Mouse (Mus musculus) ES-CJ7 (cell line): Measurements from ENCODE around the gene Tubb5.

ENCODE experiments used
- DNase-seq: peaks from one replicate; pipeline ENCODE4 v3.0.0; 2011; ENCODE audit warnings: low read depth, low spot score

The Tubb5 gene

DNA sequence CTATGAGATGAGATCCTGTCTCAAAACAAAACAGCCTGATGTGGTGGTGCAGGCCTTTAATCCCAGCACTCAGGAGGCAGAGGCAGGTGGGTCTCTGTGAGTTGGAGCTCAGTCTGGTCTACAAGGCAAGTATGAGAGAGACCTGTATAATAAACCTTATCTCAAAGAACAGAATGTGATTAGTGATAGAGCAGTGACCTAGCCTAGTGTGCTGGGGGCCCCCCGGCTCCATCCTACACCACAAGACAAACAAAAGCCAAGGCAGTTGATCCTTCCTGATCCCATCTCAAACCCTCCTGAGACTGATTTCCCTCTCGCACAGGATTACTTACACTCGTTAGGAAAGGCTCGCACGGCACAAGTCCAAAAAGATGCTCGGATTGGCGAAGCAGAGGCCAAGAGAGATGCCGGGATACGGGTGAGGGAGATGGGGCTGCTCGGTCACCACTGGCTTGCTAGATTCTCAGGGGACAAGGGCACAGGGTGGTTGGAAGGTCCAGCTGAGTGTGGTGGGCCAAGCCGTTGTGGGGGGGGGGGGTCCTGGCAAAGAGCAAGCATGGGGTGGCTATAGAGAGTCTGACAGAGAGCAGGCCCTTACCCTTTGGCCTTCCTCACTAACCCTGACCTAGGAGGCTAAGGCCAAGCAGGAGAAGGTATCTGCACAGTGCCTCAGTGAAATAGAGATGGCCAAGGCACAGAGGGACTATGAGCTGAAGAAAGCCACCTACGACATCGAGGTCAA, 12.8 kb downstream of the Tubb5 start:
- DNase-seq = no peak

- DNase-seq = peak; percentile 42
Measured at GRCm38 (mm10) chr17:35824402-35824801, 13.7 kb downstream of the Tubb5 start.

- peak; percentile 90 for DNase-seq
Measured at GRCm38 (mm10) chr17:35822964-35823937, 14.9 kb downstream of the Tubb5 start, which contains the start of gene Flot1. Flot1 (plus strand) TSS chr17:35823230.

GRCm38 (mm10) chr17:35822564-35822963, 15.5 kb downstream of the Tubb5 start:
- DNase-seq = no peak

- DNase-seq = peak; percentile 86
Measured at GRCm38 (mm10) chr17:35821439-35822430, 16.4 kb downstream of the Tubb5 start, which contains the start of gene Ier3. Ier3 (plus strand) TSS chr17:35821684.

DNA sequence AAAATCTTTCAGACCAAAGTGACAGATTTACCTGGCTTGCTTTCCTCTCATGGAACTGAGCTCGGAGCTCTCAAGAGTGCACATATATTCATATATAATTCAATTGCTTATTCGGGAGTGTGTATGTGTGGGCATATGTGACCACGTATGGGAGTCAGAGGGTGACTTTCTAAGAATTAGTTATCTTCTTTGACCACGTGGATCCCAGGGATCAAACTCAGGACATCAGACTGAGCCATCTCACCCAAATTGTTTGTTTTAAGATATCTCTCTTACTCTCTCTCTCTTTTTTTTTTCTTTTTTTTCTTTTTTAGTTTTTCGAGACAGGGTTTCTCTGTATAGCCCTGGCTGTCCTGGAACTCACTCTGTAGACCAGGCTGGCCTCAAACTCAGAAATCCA, 18.0 kb downstream of the Tubb5 start:
- no peak for DNase-seq

- no peak for DNase-seq
Measured at GRCm38 (mm10) chr17:35817226-35817625, 20.9 kb downstream of the Tubb5 start.

DNA sequence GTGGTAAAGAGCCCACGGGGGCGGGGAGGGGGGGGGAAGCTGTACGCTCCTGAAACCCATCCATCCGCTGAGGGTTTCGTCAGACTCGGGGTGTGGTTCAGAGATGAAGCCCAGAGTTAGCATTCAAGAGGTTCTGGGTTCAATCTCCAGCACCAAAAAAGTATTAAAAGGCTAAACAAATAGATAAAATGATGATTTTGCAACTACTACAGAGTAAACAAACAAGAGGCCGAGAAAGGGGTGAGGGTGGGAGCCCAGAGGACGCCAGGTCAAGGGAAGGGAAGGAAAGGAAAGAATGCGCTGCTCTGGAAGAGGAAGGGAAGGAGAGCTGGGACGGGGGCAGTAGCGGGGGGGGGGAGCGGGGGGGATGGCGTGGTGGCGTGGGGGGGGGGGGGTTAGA, 21.4 kb downstream of the Tubb5 start:
- DNase-seq = no peak

- DNase-seq = no peak
Measured at GRCm38 (mm10) chr17:35815836-35816235, 22.3 kb downstream of the Tubb5 start.

- DNase-seq = no peak
Measured at GRCm38 (mm10) chr17:35814678-35815077, 23.4 kb downstream of the Tubb5 start.

DNA sequence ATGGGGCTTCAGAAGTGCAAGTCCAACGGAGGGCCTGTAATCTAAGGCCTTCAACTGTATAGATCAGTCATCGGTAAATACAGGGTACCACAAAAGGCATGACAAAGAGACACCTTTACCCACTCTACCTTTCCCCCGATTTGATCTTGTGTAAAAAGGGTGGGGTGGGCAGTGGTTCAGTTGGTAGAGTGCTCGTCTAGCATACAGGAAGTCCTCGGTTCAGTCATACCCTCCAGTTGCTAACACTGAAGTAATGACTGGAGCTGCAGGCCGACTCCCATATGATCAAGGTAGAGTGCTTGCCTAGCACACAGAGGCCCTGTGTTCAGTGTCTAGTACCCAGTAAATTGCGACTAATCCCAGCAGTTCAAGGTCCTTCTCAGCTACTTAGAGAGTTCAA, 24.5 kb downstream of the Tubb5 start:
- no peak for DNase-seq

GRCm38 (mm10) chr17:35813245-35813647, 24.9 kb downstream of the Tubb5 start:
- no peak for DNase-seq

DNA sequence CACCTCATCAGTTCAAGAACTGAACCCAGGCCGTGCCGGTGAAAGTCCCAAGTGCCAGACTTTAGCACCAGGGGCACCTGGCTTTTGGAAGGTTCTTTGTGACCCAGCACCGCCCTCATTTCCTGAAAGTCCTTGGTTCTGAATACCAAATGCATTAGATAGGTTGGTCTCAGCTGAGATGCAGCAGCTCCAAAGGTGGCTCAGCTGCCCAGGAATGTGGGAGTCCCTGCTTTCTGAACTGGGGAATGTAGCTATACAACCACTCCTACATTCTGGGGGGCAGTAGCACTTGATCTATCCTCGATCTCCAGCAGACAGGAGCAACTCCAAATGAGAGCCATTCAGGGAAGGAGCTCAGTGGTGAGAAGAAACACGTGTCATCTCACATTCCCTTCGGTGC, 25.4 kb downstream of the Tubb5 start:
- DNase-seq = no peak

DNA sequence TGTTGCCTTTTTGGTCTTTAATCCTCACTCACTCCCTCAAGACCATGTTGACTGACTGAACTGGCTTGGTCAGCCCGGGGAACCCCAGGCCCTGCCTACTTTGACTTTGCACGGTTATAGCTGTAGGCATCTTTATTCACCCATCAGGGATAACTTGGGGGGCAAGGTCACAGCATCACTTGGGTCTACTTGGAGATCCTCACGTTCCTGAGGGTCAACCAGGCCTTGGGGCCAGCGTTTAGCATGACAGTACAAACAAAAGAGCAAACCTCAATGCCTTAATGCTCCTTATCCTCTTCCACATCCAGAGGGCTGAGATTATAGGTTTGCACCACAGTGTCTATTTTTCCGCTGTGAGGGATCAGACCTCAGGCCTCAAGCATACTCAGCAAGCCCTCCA, 25.8 kb downstream of the Tubb5 start:
- peak; percentile 46 for DNase-seq

DNA sequence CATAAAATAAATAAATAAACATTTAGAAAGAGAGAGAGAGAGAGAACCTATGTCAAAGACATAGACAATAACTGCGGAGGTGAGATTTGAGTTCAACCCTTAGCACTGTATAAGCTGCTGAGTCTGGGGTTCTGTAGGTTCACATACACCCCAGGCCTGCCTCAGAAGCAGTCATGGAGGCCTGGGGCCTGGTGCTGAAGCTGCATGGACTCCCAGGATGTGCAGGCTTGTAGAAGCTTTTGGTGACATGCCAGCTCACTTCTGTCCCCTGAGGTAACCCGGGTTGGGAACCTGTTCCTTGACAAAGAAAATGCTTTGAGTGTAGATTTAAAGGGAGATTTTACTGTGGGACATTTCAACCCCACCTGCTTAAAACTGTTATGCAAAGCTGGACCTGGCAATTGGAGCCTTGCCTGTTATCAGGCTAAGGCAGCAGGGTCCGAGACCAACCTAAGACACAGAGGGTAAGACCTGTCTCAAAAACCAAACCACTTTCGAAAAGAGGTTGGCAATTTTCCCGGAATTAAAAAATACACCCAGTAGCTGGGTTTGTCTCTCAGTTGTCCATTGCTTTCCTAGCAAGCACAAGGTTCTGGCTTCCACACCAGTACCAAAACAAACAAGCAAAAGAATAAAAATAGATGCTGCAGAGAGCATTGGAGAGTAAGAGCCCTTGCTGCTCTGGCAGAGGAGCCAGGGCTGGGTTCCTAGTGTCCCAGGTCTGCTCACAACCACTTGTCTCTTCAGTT, 27.0 kb downstream of the Tubb5 start:
- DNase-seq = no peak

- no peak for DNase-seq
Measured at GRCm38 (mm10) chr17:35809395-35809794, 28.7 kb downstream of the Tubb5 start.

DNA sequence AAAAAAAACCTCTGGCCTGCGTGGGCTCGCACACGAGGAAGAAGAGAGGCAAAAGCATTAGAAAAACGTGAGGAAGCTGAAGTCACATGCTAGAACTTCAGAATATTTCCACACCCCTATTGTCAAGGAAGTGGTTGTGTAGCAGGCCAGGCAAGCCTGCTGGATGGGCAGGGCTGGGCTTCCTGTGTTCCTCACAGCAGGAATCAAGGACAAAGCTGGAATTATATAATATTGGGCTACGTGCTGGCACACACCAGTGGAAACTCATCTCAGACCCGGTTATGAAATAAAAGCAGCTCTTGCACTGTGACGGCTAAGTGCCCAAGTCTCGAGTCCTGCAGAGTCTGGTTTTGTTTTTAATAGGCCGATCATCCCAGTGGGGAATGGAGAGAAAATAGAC, 30.0 kb downstream of the Tubb5 start:
- no peak for DNase-seq

DNA sequence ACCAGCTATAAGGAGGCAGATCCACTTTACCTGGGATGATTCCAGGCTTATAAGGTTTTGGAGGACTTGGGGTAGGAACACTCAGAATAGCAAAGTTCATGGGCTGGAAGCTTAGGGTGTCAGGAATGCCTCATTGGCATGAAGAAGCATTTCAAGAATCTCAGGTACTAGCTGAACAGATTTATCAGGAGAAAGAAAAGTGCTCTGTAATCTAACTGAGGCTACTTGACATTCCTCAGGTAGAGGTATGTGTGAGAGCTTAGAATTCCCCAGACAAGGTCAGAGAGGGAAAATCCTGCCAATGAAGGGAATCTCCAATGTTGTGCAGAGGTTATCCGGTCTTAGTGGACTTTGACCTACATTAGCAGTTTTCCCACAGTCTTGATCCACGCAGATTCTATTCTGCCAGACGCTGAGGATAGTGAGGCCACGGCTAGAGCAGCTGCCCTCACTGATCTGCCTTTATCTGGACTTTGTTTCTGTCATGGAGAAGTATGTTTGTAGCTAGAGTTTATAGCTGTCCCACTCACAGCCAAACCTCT, 34.2 kb downstream of the Tubb5 start:
- no peak for DNase-seq

- no peak for DNase-seq
Measured at GRCm38 (mm10) chr17:35803020-35803419, 35.1 kb downstream of the Tubb5 start.

DNA sequence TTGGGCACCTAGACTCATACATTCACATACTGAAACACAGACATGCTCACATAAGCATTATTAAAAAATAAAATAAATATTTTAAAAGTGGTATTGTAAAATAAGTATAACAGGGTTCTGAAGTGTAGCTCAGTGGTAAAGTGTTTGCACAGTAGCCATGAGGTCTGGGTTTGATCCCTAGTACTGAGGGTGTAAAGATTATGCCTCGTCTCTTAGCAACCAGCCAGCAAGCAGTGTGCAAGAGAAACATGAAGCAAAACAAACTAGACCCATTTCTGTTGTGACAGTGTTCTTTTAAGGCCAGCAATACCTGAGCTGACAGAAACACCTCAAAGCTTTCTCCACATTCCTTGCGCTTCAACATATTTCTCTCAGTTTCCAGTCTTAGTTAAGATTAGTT, 37.2 kb downstream of the Tubb5 start:
- no peak for DNase-seq
